In genomic region chr13:44903416-44903815, GRCm38 (mm10) we compare ENCODE assay signal across 13 mouse cellular contexts.
"Had no signal": no experiment of that assay in that cellular context is flagged by ENCODE, and none has a peak within 500 bp of the region (broad histone marks: within the 10 kb centered on the region; RNA-seq: fewer than 3 reads in every experiment).

No protein-coding gene starts in this region.

- DNase-seq: lung, adult 18-20 months; lung, embryonic 14.5 days; lung, postnatal 10 days; lung, postnatal 4 days; midbrain, embryonic 14.5 days; retina, postnatal 1 day; right cerebral cortex, adult 18-20 months; right cerebral cortex, postnatal 25 days; right cerebral cortex, postnatal 4 days; spleen, adult 18-20 months; thymus, adult 18-20 months; thymus, postnatal 14 days; thymus, postnatal 36 days had no signal
